ENCODE assay signal across 11 mouse cellular contexts in genomic region chr2:164433278-164433895, GRCm38 (mm10). TPM values are rescaled to one million over a fixed set of nuclear protein-coding genes. Genes with fewer than 3 reads are reported as not detected.
DNase-seq lines count a peak whose midpoint lies in the region; ATAC-seq and TF ChIP-seq lines count a peak whose summit lies in the region.
"Had no signal": no experiment of that assay in that cellular context is flagged by ENCODE, and none has a peak within 500 bp of the region (broad histone marks: within the 10 kb centered on the region; RNA-seq: fewer than 3 reads in every experiment).

No protein-coding gene starts in this region.

- peak overlapping the region; percentile 77 for H3K27ac ChIP-seq in heart, embryonic 10.5 days
- H3K27ac ChIP-seq in heart, adult 2 months: no peak overlapping the region; the same call in 1 of the 2 replicates
- H3K27ac ChIP-seq in lung, embryonic 16.5 days (ENCODE audit: low read length): peak overlapping the region; percentile 75
- H3K27ac ChIP-seq in limb, embryonic 11.5 days (replicated peaks; ENCODE audit: low read depth, low read length): no peak overlapping the region
- peak overlapping the region; percentile 89 for H3K27ac ChIP-seq in stomach, embryonic 15.5 days
- H3K27ac ChIP-seq: hindbrain, embryonic 13.5 days had no signal

- no peak for DNase-seq in heart, embryonic 10.5 days (ENCODE audit: low spot score)
- no peak for DNase-seq in heart, adult 2 months
- DNase-seq in lung, adult 2 months: no peak
- no peak for DNase-seq in limb, embryonic 11.5 days (ENCODE audit: low spot score)
- no peak for DNase-seq in yolk sac, embryonic 10.5 days (ENCODE audit: low spot score)
- DNase-seq in thymus, adult 18-20 months: no peak
- DNase-seq: cerebellum, postnatal 25 days had no signal

- H3K4me2 ChIP-seq in lung, embryonic 16.5 days (ENCODE audit: low read depth, low read length): peak overlapping the region; percentile 34; the same call in 1 of the 2 replicates
- H3K4me2 ChIP-seq in limb, embryonic 11.5 days (ENCODE audit: low read depth, severe bottlenecking): peak overlapping the region; percentile 12; the same call in 1 of the 2 replicates
- H3K4me2 ChIP-seq in stomach, embryonic 15.5 days: peak overlapping the region; percentile 37
- H3K4me2 ChIP-seq: hindbrain, embryonic 13.5 days had no signal

- peaks cover 11% of the 10 kb centered on the region for H3K36me3 ChIP-seq in heart, embryonic 10.5 days
- no peaks in the 10 kb centered on the region for H3K36me3 ChIP-seq in heart, adult 2 months (ENCODE audit: control insufficient read depth, insufficient read depth, low read length)
- H3K36me3 ChIP-seq in lung, embryonic 16.5 days (ENCODE audit: control insufficient read depth, insufficient read depth, low read length): peaks cover 6% of the 10 kb centered on the region
- H3K36me3 ChIP-seq in limb, embryonic 11.5 days (ENCODE audit: control insufficient read depth, insufficient read depth, low read length): no peaks in the 10 kb centered on the region
- H3K36me3 ChIP-seq in stomach, embryonic 15.5 days: peaks cover 11% of the 10 kb centered on the region
- H3K36me3 ChIP-seq: hindbrain, embryonic 13.5 days had no signal

- peaks cover 15% of the 10 kb centered on the region for H3K27me3 ChIP-seq in heart, embryonic 10.5 days (ENCODE audit: insufficient read depth, poor library complexity, severe bottlenecking)
- H3K27me3 ChIP-seq in heart, adult 2 months (ENCODE audit: control insufficient read depth, insufficient read depth, low read length): no peaks in the 10 kb centered on the region
- no peaks in the 10 kb centered on the region for H3K27me3 ChIP-seq in lung, embryonic 16.5 days (ENCODE audit: control insufficient read depth, insufficient read depth, low read depth, low read length)
- no peaks in the 10 kb centered on the region for H3K27me3 ChIP-seq in limb, embryonic 11.5 days (ENCODE audit: control insufficient read depth, insufficient read depth, low read length)
- H3K27me3 ChIP-seq in stomach, embryonic 15.5 days (replicated peaks): no peaks in the 10 kb centered on the region

- WGBS in heart, embryonic 10.5 days: 70% methylated on average over 9 of the region's 9 CpGs
- WGBS in heart, adult 2 months: 86% methylated on average over 9 of the region's 9 CpGs
- 62% methylated on average over 9 of the region's 9 CpGs for WGBS in lung, embryonic 16.5 days
- 67% methylated on average over 9 of the region's 9 CpGs for WGBS in lung, adult 2 months
- 77% methylated on average over 9 of the region's 9 CpGs for WGBS in limb, embryonic 11.5 days
- WGBS in stomach, embryonic 15.5 days: 70% methylated on average over 9 of the region's 9 CpGs

- no peak for TF ChIP-seq POLR2A in heart, adult 2 months (IDR thresholded peaks at IDR 0.05; ENCODE audit: insufficient read depth, low read depth, low read length)
- no peak for TF ChIP-seq POLR2A in lung, adult 2 months (IDR thresholded peaks at IDR 0.05; ENCODE audit: borderline replicate concordance, extremely low read depth, low read depth, low read length)

- TF ChIP-seq EP300 in heart, adult 2 months (IDR thresholded peaks at IDR 0.05; ENCODE audit: insufficient read depth, low read depth, low read length): no peak

- peaks cover 89% of the 10 kb centered on the region for H3K4me1 ChIP-seq in heart, embryonic 10.5 days
- H3K4me1 ChIP-seq in heart, adult 2 months (ENCODE audit: control insufficient read depth, insufficient read depth, low read length): peaks cover 10% of the 10 kb centered on the region
- peaks cover 73% of the 10 kb centered on the region for H3K4me1 ChIP-seq in lung, embryonic 16.5 days (replicated peaks; ENCODE audit: control insufficient read depth, insufficient read depth, low read length)
- H3K4me1 ChIP-seq in lung, adult 2 months (ENCODE audit: control insufficient read depth, insufficient read depth, low read length): peaks cover 21% of the 10 kb centered on the region
- H3K4me1 ChIP-seq in limb, embryonic 11.5 days (ENCODE audit: control insufficient read depth, insufficient read depth, low read length): peaks cover 35% of the 10 kb centered on the region
- H3K4me1 ChIP-seq in stomach, embryonic 15.5 days: peaks cover 48% of the 10 kb centered on the region

- TF ChIP-seq CTCF in heart, adult 2 months (IDR thresholded peaks at IDR 0.05): no peak
- no peak for TF ChIP-seq CTCF in lung, adult 2 months (IDR thresholded peaks at IDR 0.05; ENCODE audit: insufficient read depth, low read length)

- H3K4me3 ChIP-seq in heart, embryonic 10.5 days: 0 out of 2 replicates have a peak overlapping the region, but pooled peaks have one; percentile 37
- H3K4me3 ChIP-seq in heart, adult 2 months: no peak overlapping the region
- no peak overlapping the region for H3K4me3 ChIP-seq in lung, embryonic 16.5 days (ENCODE audit: low read length)
- H3K4me3 ChIP-seq in lung, adult 2 months (replicated peaks; ENCODE audit: extremely low read depth, low read depth, low read length): no peak overlapping the region
- no peak overlapping the region for H3K4me3 ChIP-seq in limb, embryonic 11.5 days (ENCODE audit: low read depth, low read length)
- H3K4me3 ChIP-seq in stomach, embryonic 15.5 days (replicated peaks): no peak overlapping the region
- H3K4me3 ChIP-seq: hindbrain, embryonic 13.5 days; megakaryocyte, embryonic 14.5 days had no signal

- intact Hi-C loops in heart, adult 2 months (cut with DNase I): no loop called here

- H3K9ac ChIP-seq in heart, adult 2 months (ENCODE audit: low read depth, low read length): no peak overlapping the region
- peak overlapping the region; percentile 51 for H3K9ac ChIP-seq in lung, embryonic 16.5 days (ENCODE audit: low read length)
- no peak overlapping the region for H3K9ac ChIP-seq in limb, embryonic 11.5 days (ENCODE audit: low read length)
- H3K9ac ChIP-seq in stomach, embryonic 15.5 days: no peak overlapping the region
- H3K9ac ChIP-seq: hindbrain, embryonic 13.5 days had no signal

- no peaks in the 10 kb centered on the region for H3K9me3 ChIP-seq in heart, embryonic 10.5 days
- H3K9me3 ChIP-seq in lung, embryonic 16.5 days (ENCODE audit: control insufficient read depth, low read length): no peaks in the 10 kb centered on the region
- H3K9me3 ChIP-seq in limb, embryonic 11.5 days (ENCODE audit: control insufficient read depth, low read length): no peaks in the 10 kb centered on the region
- H3K9me3 ChIP-seq in stomach, embryonic 15.5 days: no peaks in the 10 kb centered on the region
- H3K9me3 ChIP-seq: hindbrain, embryonic 13.5 days; megakaryocyte, embryonic 14.5 days had no signal

- no peaks in the 10 kb centered on the region for H3K79me2 ChIP-seq in heart, adult 2 months (replicated peaks; ENCODE audit: control insufficient read depth, insufficient read depth, low read length)

- no peak for ATAC-seq in lung, embryonic 16.5 days (ENCODE audit: low read depth)
- ATAC-seq in limb, embryonic 11.5 days (ENCODE audit: insufficient number of reproducible peaks, low FRiP score, low TSS enrichment, low read depth): no peak
- no peak for ATAC-seq in stomach, embryonic 15.5 days (ENCODE audit: insufficient read depth, low FRiP score, low read depth)

RNA-seq across cellular contexts. Expression of gene Sdc4, which starts 10.3 kb away (rescaled TPM):
- 37.3 and 37.8 TPM in 2 replicates for polyA plus RNA-seq in heart, embryonic 10.5 days (2016; fragmentation: Nextera tagmentation; extraction: Ambion mirVana)
- 10 to 100 TPM; 20.2 to 26.0 TPM for total RNA-seq in heart, adult 2 months (2021)
- polyA plus RNA-seq in heart, adult 2 months (2012; rRNA removed): 14.7 and 15.5 TPM in 2 replicates
- polyA plus RNA-seq in lung, embryonic 16.5 days (2015; fragmentation: Nextera tagmentation; extraction: Ambion mirVana): 226 and 247 TPM in 2 replicates
- polyA plus RNA-seq in lung, adult 2 months (2012; rRNA removed): 75.1 and 91.1 TPM in 2 replicates
- 22.6 and 23.6 TPM in 2 replicates for polyA plus RNA-seq in limb, embryonic 11.5 days (2014; fragmentation: Nextera tagmentation; extraction: Ambion mirVana)
- polyA plus RNA-seq in stomach, embryonic 15.5 days (2015; fragmentation: Nextera tagmentation; extraction: Ambion mirVana): 132 and 135 TPM in 2 replicates

RNA-seq across cellular contexts. Expression of gene Sys1, which starts 23.4 kb away (rescaled TPM):
- 41.2 and 52.5 TPM in 2 replicates for polyA plus RNA-seq in heart, embryonic 10.5 days (2016; fragmentation: Nextera tagmentation; extraction: Ambion mirVana)
- total RNA-seq in heart, adult 2 months (2021): 10 to 100 TPM; 21.1 to 26.4 TPM
- polyA plus RNA-seq in heart, adult 2 months (2012; rRNA removed): 52.0 and 55.0 TPM in 2 replicates
- polyA plus RNA-seq in lung, embryonic 16.5 days (2015; fragmentation: Nextera tagmentation; extraction: Ambion mirVana): 59.9 and 62.3 TPM in 2 replicates
- 89.8 and 133 TPM in 2 replicates for polyA plus RNA-seq in lung, adult 2 months (2012; rRNA removed)
- polyA plus RNA-seq in limb, embryonic 11.5 days (2014; fragmentation: Nextera tagmentation; extraction: Ambion mirVana): 52.6 and 53.6 TPM in 2 replicates
- 60.6 and 61.8 TPM in 2 replicates for polyA plus RNA-seq in stomach, embryonic 15.5 days (2015; fragmentation: Nextera tagmentation; extraction: Ambion mirVana)

RNA-seq across cellular contexts. Expression of gene Gm20458, which starts 27.4 kb away (rescaled TPM):
- 10.3 and 11.7 TPM in 2 replicates for polyA plus RNA-seq in heart, embryonic 10.5 days (2016; fragmentation: Nextera tagmentation; extraction: Ambion mirVana)
- total RNA-seq in heart, adult 2 months (2021): 1 to 10 TPM; 8.0 to 9.2 TPM
- polyA plus RNA-seq in heart, adult 2 months (2012; rRNA removed): 7.8 and 17.2 TPM in 2 replicates
- 7.9 and 15.2 TPM in 2 replicates for polyA plus RNA-seq in lung, embryonic 16.5 days (2015; fragmentation: Nextera tagmentation; extraction: Ambion mirVana)
- polyA plus RNA-seq in lung, adult 2 months (2012; rRNA removed): 47.7 and 52.2 TPM in 2 replicates
- polyA plus RNA-seq in limb, embryonic 11.5 days (2014; fragmentation: Nextera tagmentation; extraction: Ambion mirVana): 2.8 and 3.6 TPM in 2 replicates
- polyA plus RNA-seq in stomach, embryonic 15.5 days (2015; fragmentation: Nextera tagmentation; extraction: Ambion mirVana): 17.9 and 18.1 TPM in 2 replicates

RNA-seq across cellular contexts. Expression of gene Matn4, which starts 28.4 kb away (rescaled TPM):
- polyA plus RNA-seq in heart, embryonic 10.5 days (2016; fragmentation: Nextera tagmentation; extraction: Ambion mirVana): 0.76 and 1.2 TPM in 2 replicates
- total RNA-seq in heart, adult 2 months (2021): under 1 TPM; 0.26 to 0.43 TPM
- polyA plus RNA-seq in heart, adult 2 months (2012; rRNA removed): 0.70 and 0.82 TPM in 2 replicates
- polyA plus RNA-seq in lung, embryonic 16.5 days (2015; fragmentation: Nextera tagmentation; extraction: Ambion mirVana): 46.8 and 54.9 TPM in 2 replicates
- polyA plus RNA-seq in lung, adult 2 months (2012; rRNA removed): 78.0 and 80.1 TPM in 2 replicates
- polyA plus RNA-seq in limb, embryonic 11.5 days (2014; fragmentation: Nextera tagmentation; extraction: Ambion mirVana): 2.7 and 3.6 TPM in 2 replicates
- polyA plus RNA-seq in stomach, embryonic 15.5 days (2015; fragmentation: Nextera tagmentation; extraction: Ambion mirVana): 12.4 and 14.7 TPM in 2 replicates

RNA-seq across cellular contexts. Expression of gene Rbpjl, which starts 30.4 kb away (rescaled TPM):
- polyA plus RNA-seq in heart, embryonic 10.5 days (2016; fragmentation: Nextera tagmentation; extraction: Ambion mirVana): 0.02 and 0.08 TPM in 2 replicates
- total RNA-seq in heart, adult 2 months (2021): not detected
- 0.03 and 0.18 TPM in 2 replicates for polyA plus RNA-seq in heart, adult 2 months (2012; rRNA removed)
- polyA plus RNA-seq in lung, embryonic 16.5 days (2015; fragmentation: Nextera tagmentation; extraction: Ambion mirVana): 16.8 and 21.9 TPM in 2 replicates
- polyA plus RNA-seq in lung, adult 2 months (2012; rRNA removed): 86.8 and 101 TPM in 2 replicates
- 0.04 and 0.16 TPM in 2 replicates for polyA plus RNA-seq in limb, embryonic 11.5 days (2014; fragmentation: Nextera tagmentation; extraction: Ambion mirVana)
- 49.2 and 72.3 TPM in 2 replicates for polyA plus RNA-seq in stomach, embryonic 15.5 days (2015; fragmentation: Nextera tagmentation; extraction: Ambion mirVana)

Comparison
In these comparisons a context has a peak if more than half of its experiments do, and no peak if none do; other contexts are left out.
1. H3K27ac ChIP-seq: peak in heart, embryonic 10.5 days (single experiment), lung, embryonic 16.5 days (single experiment) and stomach, embryonic 15.5 days (single experiment); none in heart, adult 2 months (single experiment) and limb, embryonic 11.5 days (single experiment).
2. Peak in every context shown above with its lines, with median percentiles within 50 percentile points of each other: H3K4me2 ChIP-seq.